Mouse (Mus musculus): ENCODE data around the gene Thrap3. TPM values are rescaled to one million over a fixed set of nuclear protein-coding genes. Genes with fewer than 3 reads are reported as not detected.

Gene Thrap3
- total and polyA plus RNA-seq, 2 experiments from 2014 or later, result 108 to 128 TPM

GRCm38 (mm10) chr4:126123309-126124040, 79.1 kb downstream of the Thrap3 start:
- Histone ChIP-seq H3K4me3 (ENCODE audit: low read length) (no peak overlapping the region), H3K36me3 (ENCODE audit: insufficient read depth, low read length) (peaks cover 28% of the 10 kb centered on the region), H3K4me2 (ENCODE audit: low read depth, low read length) (no peak overlapping the region), H3K9me3 (ENCODE audit: low read length) (no peaks in the 10 kb centered on the region), H3K27ac (peak overlapping the region; percentile 34), H3K27me3 (ENCODE audit: insufficient read depth, low read length) (no peaks in the 10 kb centered on the region), H3K4me1 (ENCODE audit: insufficient read depth, low read length) (peaks cover 3% of the 10 kb centered on the region; the same call in 1 of the 2 replicates), H3K9ac (replicated peaks; ENCODE audit: low read length) (no peak overlapping the region)
- whole genome bisulfite sequencing, result 50% methylated on average over 10 of the region's 10 CpGs
- TF ChIP-seq CTCF (IDR thresholded peaks at IDR 0.05; ENCODE audit: low read depth), result no peak
- ATAC-seq (no peak), DNase-seq (ENCODE audit: low spot score) (no peak)

DNA sequence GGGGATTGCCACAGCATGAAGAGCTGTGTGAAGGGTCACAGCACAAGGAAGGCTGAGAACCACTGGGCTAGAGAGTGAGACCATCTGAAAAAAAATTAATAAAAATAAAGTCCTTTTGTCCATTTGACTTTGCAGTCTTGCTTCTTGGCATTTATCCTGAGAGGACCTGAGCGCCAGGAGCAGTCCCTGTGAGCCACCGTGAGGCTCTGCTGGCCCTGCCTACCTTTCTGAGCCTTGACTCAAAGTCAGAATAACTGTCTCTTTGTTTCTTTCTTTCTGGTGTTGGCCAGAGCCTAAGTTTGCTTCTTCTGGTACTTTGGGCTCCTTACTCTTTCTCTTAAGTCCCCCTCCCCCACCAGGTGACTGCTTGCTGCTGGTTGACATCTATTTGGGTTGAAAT, 82.1 kb downstream of the Thrap3 start:
- H3K9me3 ChIP-seq (ENCODE audit: low read length), result no peaks in the 10 kb centered on the region
- H3K36me3 ChIP-seq (ENCODE audit: insufficient read depth, low read length), result peaks cover 12% of the 10 kb centered on the region
- peaks cover 13% of the 10 kb centered on the region; the same call in 1 of the 2 replicates for H3K4me1 ChIP-seq (ENCODE audit: insufficient read depth, low read length)
- 77% methylated on average over 2 of the region's 2 CpGs for WGBS
- no peaks in the 10 kb centered on the region for H3K27me3 ChIP-seq (ENCODE audit: insufficient read depth, low read length)
- no peak for TF ChIP-seq CTCF (IDR thresholded peaks at IDR 0.05; ENCODE audit: low read depth)
- H3K9ac ChIP-seq (replicated peaks; ENCODE audit: low read length), result no peak overlapping the region
- no peak for ATAC-seq
- H3K27ac ChIP-seq, result no peak overlapping the region
- no peak overlapping the region for H3K4me3 ChIP-seq (ENCODE audit: low read length)
- no peak overlapping the region for H3K4me2 ChIP-seq (ENCODE audit: low read depth, low read length)
- DNase-seq (ENCODE audit: low spot score), result no peak

- Histone ChIP-seq H3K27ac (no peak overlapping the region), H3K9ac (replicated peaks; ENCODE audit: low read length) (no peak overlapping the region), H3K36me3 (ENCODE audit: insufficient read depth, low read length) (peaks cover 7% of the 10 kb centered on the region; the same call in 1 of the 2 replicates), H3K27me3 (ENCODE audit: insufficient read depth, low read length) (no peaks in the 10 kb centered on the region), H3K9me3 (ENCODE audit: low read length) (no peaks in the 10 kb centered on the region), H3K4me2 (ENCODE audit: low read depth, low read length) (no peak overlapping the region), H3K4me1 (ENCODE audit: insufficient read depth, low read length) (peaks cover 13% of the 10 kb centered on the region; the same call in 1 of the 2 replicates), H3K4me3 (ENCODE audit: low read length) (no peak overlapping the region)
- DNase-seq (ENCODE audit: low spot score) (no peak), ATAC-seq (no peak)
- WGBS, result 72% methylated on average over 5 of the region's 5 CpGs
- TF ChIP-seq CTCF (IDR thresholded peaks at IDR 0.05; ENCODE audit: low read depth), result no peak
Observed at GRCm38 (mm10) chr4:126120052-126120451, 82.5 kb downstream of the Thrap3 start.

GRCm38 (mm10) chr4:126119051-126119450, 83.5 kb downstream of the Thrap3 start:
- no peaks in the 10 kb centered on the region for H3K36me3 ChIP-seq (ENCODE audit: insufficient read depth, low read length)
- peaks cover 13% of the 10 kb centered on the region; the same call in 1 of the 2 replicates for H3K4me1 ChIP-seq (ENCODE audit: insufficient read depth, low read length)
- no peak overlapping the region for H3K4me2 ChIP-seq (ENCODE audit: low read depth, low read length)
- no peaks in the 10 kb centered on the region for H3K9me3 ChIP-seq (ENCODE audit: low read length)
- ATAC-seq (no peak), DNase-seq (ENCODE audit: low spot score) (no peak)
- H3K27me3 ChIP-seq (ENCODE audit: insufficient read depth, low read length), result no peaks in the 10 kb centered on the region
- no peak overlapping the region for H3K9ac ChIP-seq (replicated peaks; ENCODE audit: low read length)
- TF ChIP-seq CTCF (IDR thresholded peaks at IDR 0.05; ENCODE audit: low read depth), result no peak
- H3K27ac ChIP-seq, result peak overlapping the region; percentile 60
- no peak overlapping the region for H3K4me3 ChIP-seq (ENCODE audit: low read length)
- 75% methylated on average over 1 of the region's 1 CpGs for WGBS

GRCm38 (mm10) chr4:126118651-126119050, 83.9 kb downstream of the Thrap3 start:
- 43% methylated on average over 4 of the region's 4 CpGs for WGBS
- peak overlapping the region; percentile 60; the same call in 1 of the 2 replicates for H3K27ac ChIP-seq
- H3K4me3 ChIP-seq (ENCODE audit: low read length), result no peak overlapping the region
- TF ChIP-seq CTCF (IDR thresholded peaks at IDR 0.05; ENCODE audit: low read depth), result no peak
- H3K27me3 ChIP-seq (ENCODE audit: insufficient read depth, low read length), result no peaks in the 10 kb centered on the region
- H3K36me3 ChIP-seq (ENCODE audit: insufficient read depth, low read length), result no peaks in the 10 kb centered on the region
- H3K4me1 ChIP-seq (ENCODE audit: insufficient read depth, low read length), result peaks cover 13% of the 10 kb centered on the region; the same call in 1 of the 2 replicates
- no peak overlapping the region for H3K9ac ChIP-seq (replicated peaks; ENCODE audit: low read length)
- DNase-seq (ENCODE audit: low spot score) (peak; percentile 50), ATAC-seq (0 out of 2 replicates have a peak, but pooled peaks have one; percentile 44)
- no peak overlapping the region for H3K4me2 ChIP-seq (ENCODE audit: low read depth, low read length)
- no peaks in the 10 kb centered on the region for H3K9me3 ChIP-seq (ENCODE audit: low read length)

GRCm38 (mm10) chr4:126117116-126117515, 85.4 kb downstream of the Thrap3 start:
- Histone ChIP-seq H3K4me2 (ENCODE audit: low read depth, low read length) (no peak overlapping the region), H3K36me3 (ENCODE audit: insufficient read depth, low read length) (no peaks in the 10 kb centered on the region), H3K9me3 (ENCODE audit: low read length) (no peaks in the 10 kb centered on the region), H3K4me1 (ENCODE audit: insufficient read depth, low read length) (peaks cover 18% of the 10 kb centered on the region; the same call in 1 of the 2 replicates), H3K27ac (peak overlapping the region; percentile 48; the same call in 1 of the 2 replicates), H3K27me3 (ENCODE audit: insufficient read depth, low read length) (no peaks in the 10 kb centered on the region), H3K4me3 (ENCODE audit: low read length) (no peak overlapping the region), H3K9ac (replicated peaks; ENCODE audit: low read length) (no peak overlapping the region)
- ATAC-seq, result no peak
- peak; percentile 78 for DNase-seq (ENCODE audit: low spot score)
- 64% methylated on average over 8 of the region's 8 CpGs for WGBS
- TF ChIP-seq CTCF (IDR thresholded peaks at IDR 0.05; ENCODE audit: low read depth), result no peak

All from hindbrain, postnatal 0 days (tissue).